Mouse (Mus musculus) bone marrow, adult 2 months (tissue): ENCODE results near the gene Aldh4a1. TPM values are rescaled to one million over a fixed set of nuclear protein-coding genes. Genes with fewer than 3 reads are reported as not detected.

Source experiments
- H3K27ac ChIP-seq: fragments of 200-500 bp; 2 replicates; pipeline ENCODE4 v1.5.1; 2012; ENCODE audit warnings: low read depth, mild to moderate bottlenecking, control low read depth, inconsistent platforms, low read length; ENCODE audit not compliant: control insufficient read depth, poor library complexity, insufficient read depth
- H3K4me1 ChIP-seq: fragments of 200-500 bp; 2 replicates; pipeline ENCODE4 v1.6.1; 2011; ENCODE audit warnings: low read length; ENCODE audit not compliant: control insufficient read depth, insufficient read depth
- H3K4me3 ChIP-seq: fragments of 200-500 bp; replicated peaks from 2 replicates; pipeline ENCODE3; 2011; ENCODE audit warnings: mild to moderate bottlenecking, low read depth, low read length, control low read depth; ENCODE audit not compliant: control insufficient read depth
- CTCF ChIP-seq: fragments of 200-500 bp; IDR thresholded peaks from 2 replicates; pipeline ENCODE4 v1.5.1; 2011; ENCODE audit warnings: low read length, control low read depth; ENCODE audit not compliant: control insufficient read depth, insufficient read depth
- POLR2A ChIP-seq: fragments of 200-500 bp; IDR thresholded peaks from 2 replicates; pipeline ENCODE4 v1.6.1; 2011; ENCODE audit warnings: low read depth, mild to moderate bottlenecking, control low read depth, low read length, borderline replicate concordance; ENCODE audit not compliant: control insufficient read depth
- WGBS: fragments of 180-500 bp; shearing (Covaris S2); methylation state at CpG from one replicate; pipeline ENCODE4 v1.1.7; 2018; 5-methylcytosine and 5-hydroxymethylcytosine counted together
- polyA plus RNA-seq: library from polyadenylated mRNA; stranded (reverse); fragments of >200 nt; gene quantifications from 2 replicates; pipeline ENCODE4 v1.2.4, GENCODE M21; 2011; ENCODE audit warnings: low replicate concordance; ENCODE audit not compliant: missing spikeins, insufficient read depth, insufficient read length

Gene Aldh4a1
- polyA plus RNA-seq, 1 experiment, result 17.2 TPM

- Histone ChIP-seq H3K27ac (no peak overlapping the region), H3K4me1 (peaks cover 2% of the 10 kb centered on the region), H3K4me3 (no peak overlapping the region)
- TF ChIP-seq POLR2A (no peak), CTCF (no peak)
- 26% methylated on average over 13 of the region's 13 CpGs for WGBS
Observed at GRCm38 (mm10) chr4:139598356-139598755, 24.3 kb upstream of the Aldh4a1 start.

DNA sequence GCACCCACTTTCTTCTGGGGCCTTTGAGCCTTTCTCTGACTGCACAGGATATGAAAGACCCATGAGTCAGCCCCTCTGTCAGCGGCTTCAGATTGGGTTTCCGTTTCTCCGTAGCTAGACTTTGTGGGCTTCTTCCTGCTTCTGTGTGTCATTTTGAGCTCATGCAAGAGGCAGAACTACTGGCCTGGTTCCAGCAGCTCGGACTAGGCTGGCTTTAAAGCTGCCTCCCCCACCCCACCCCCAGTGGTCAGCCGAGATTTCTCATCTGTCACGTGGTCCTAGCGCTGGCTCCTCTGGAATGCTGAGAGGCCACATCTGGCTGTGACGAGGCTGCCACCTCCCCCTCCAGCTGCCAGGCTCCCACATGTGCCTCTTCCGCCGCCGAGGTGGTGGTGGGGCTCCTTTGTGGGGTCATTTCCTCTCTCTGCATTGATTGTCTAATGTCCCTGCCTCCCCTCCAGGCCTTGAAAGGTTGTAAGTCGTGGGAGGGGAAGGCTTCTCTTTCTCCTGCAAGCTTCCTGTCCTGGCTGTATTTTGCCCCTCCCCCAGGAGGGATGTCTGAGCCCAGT, 23.6 kb upstream of the Aldh4a1 start:
- Histone ChIP-seq H3K4me1 (peaks cover 2% of the 10 kb centered on the region), H3K27ac (peak overlapping the region; percentile 48), H3K4me3 (peak overlapping the region; percentile 32)
- TF ChIP-seq CTCF, result no peak
- TF ChIP-seq POLR2A, result no peak
- 1% methylated on average over 12 of the region's 12 CpGs for WGBS

- Histone ChIP-seq H3K4me3 (no peak overlapping the region), H3K27ac (no peak overlapping the region), H3K4me1 (peaks cover 2% of the 10 kb centered on the region)
- 57% methylated on average over 7 of the region's 7 CpGs for WGBS
- TF ChIP-seq CTCF (no peak), POLR2A (no peak)
Observed at GRCm38 (mm10) chr4:139601519-139602356, 20.9 kb upstream of the Aldh4a1 start.

DNA sequence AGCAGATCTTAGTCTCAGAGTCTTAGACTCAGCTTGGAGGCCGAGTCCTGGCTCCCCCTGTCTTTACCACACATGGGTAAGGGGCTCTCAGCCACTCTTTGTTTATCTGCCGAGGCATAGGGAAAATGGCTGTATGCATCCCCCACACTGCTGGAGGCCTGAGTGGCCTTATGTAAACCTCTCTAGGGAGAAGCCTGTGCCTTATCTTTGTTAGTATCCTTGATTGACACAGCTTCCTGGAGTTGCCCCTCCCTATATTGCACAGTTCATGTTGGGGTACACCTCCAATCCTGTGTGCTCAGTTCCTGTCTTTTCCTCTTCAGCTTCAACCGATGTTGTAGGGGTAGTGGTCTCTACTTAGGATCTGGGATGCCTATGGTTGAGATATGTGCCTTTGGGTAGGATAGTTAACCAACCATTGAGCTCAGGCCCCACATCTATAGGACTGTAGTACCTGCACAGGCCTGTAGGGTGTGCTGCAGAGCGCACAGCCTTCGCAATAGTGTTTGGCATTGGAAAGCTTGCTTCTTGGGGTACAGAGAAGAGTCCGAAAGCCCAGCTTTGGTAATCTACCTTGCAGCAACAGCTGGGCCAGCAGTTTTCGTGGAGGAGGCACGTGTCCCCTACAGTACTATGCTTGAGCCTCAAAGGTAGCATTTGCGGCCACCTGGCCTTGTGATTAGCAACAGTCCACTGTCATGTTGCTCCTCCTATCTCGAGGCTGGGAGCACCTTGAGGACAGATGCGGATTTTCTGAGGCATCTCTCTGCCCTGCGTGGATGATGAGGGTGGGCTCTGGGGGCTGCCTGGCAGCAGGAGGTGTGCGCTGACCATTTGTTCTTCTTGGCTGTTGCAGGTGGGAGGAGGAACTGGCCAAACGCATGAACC, 20.1 kb upstream of the Aldh4a1 start, which contains the start of gene Gm21969:
Gm21969 (plus strand) TSS at position 830 of the 888 bp plus-strand sequence.
- Histone ChIP-seq H3K4me1 (peaks cover 2% of the 10 kb centered on the region), H3K27ac (no peak within 1 kb of the TSS), H3K4me3 (no peak within 1 kb of the TSS)
- WGBS, result 42% methylated on average over 14 of the region's 14 CpGs
- TF ChIP-seq CTCF, result peak; percentile 90
- no peak for TF ChIP-seq POLR2A

GRCm38 (mm10) chr4:139605216-139605615, 17.4 kb upstream of the Aldh4a1 start:
- H3K4me1 ChIP-seq, result peaks cover 4% of the 10 kb centered on the region
- no peak overlapping the region for H3K27ac ChIP-seq
- no peak for TF ChIP-seq POLR2A
- TF ChIP-seq CTCF, result no peak
- no peak overlapping the region for H3K4me3 ChIP-seq
- 86% methylated on average over 11 of the region's 11 CpGs for WGBS

- Histone ChIP-seq H3K27ac (no peak overlapping the region), H3K4me1 (peaks cover 3% of the 10 kb centered on the region; the same call in 1 of the 2 replicates), H3K4me3 (no peak overlapping the region)
- WGBS, result 85% methylated on average over 5 of the region's 5 CpGs
- TF ChIP-seq CTCF (no peak), POLR2A (no peak)
Observed at GRCm38 (mm10) chr4:139606732-139607131, 15.9 kb upstream of the Aldh4a1 start.

- peaks cover 3% of the 10 kb centered on the region; the same call in 1 of the 2 replicates for H3K4me1 ChIP-seq
- 19% methylated on average over 4 of the region's 4 CpGs for WGBS
- H3K4me3 ChIP-seq, result no peak overlapping the region
- H3K27ac ChIP-seq, result no peak overlapping the region
- TF ChIP-seq POLR2A (no peak), CTCF (no peak)
Observed at GRCm38 (mm10) chr4:139608975-139609374, 13.7 kb upstream of the Aldh4a1 start.

GRCm38 (mm10) chr4:139610954-139611353, 11.7 kb upstream of the Aldh4a1 start:
- 71% methylated on average over 6 of the region's 6 CpGs for WGBS
- Histone ChIP-seq H3K4me1 (peaks cover 5% of the 10 kb centered on the region; the same call in 1 of the 2 replicates), H3K27ac (no peak overlapping the region), H3K4me3 (no peak overlapping the region)
- no peak for TF ChIP-seq CTCF
- no peak for TF ChIP-seq POLR2A
